Mouse (Mus musculus): Measurements from ENCODE around the gene Prss50. TPM values are rescaled to one million over a fixed set of nuclear protein-coding genes. Genes with fewer than 3 reads are reported as not detected.

Gene Prss50
- total RNA-seq, 2 experiments from 2014 or later: not detected

DNA sequence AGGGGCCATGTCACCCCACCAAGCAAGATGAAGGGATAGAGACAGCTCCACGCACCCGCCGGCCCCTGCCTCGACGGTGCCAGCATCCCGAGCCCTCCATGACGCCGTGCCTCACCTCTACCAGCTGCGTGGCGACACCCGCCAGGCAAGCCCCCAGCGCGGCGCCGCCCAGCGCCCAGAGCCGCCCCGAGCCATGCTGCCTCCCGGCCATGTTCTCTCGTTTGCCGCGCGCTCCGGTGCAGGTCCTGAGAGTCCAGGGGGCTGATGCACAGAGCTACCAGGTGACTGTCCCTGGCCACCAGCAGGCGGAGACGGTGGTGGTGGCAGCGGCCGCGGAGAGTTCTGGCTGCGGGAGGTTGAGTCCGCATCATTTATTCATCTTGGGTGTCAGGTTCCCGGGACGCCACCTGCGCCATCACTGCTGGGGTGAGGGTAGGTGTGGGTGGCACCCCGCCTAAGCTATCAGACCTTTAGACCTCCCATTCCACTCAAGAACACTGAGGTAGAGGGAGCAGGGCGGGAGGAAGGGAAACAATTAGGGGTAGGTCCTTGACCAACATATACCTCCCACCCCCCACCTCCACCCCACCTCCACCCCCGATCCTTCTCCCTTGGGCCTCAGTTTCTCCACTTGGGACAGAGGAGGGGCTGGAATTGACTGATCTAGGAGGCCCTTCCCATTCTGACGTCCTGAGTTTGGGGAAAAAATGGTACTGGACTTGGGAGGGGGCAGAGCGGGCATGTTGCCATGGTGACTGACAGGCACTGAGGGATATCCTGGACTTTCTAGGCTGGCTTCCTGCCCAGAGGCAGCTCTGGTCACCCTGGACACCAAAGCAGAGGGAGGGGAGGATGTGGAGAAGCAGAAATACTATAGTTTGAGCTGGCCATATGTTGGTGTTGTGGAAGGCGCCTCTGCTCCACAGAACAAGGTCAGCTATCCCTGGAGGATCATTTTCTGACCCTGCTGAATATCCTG is 16.2 kb downstream of the Prss50 start:
- intact Hi-C loops (cut with DNase I): loop anchor here (10.0 kb wide), 1 partner anchor 229 kb away; no protein-coding TSS in a partner anchor
- DNase-seq (ENCODE audit: low spot score): no peak

DNA sequence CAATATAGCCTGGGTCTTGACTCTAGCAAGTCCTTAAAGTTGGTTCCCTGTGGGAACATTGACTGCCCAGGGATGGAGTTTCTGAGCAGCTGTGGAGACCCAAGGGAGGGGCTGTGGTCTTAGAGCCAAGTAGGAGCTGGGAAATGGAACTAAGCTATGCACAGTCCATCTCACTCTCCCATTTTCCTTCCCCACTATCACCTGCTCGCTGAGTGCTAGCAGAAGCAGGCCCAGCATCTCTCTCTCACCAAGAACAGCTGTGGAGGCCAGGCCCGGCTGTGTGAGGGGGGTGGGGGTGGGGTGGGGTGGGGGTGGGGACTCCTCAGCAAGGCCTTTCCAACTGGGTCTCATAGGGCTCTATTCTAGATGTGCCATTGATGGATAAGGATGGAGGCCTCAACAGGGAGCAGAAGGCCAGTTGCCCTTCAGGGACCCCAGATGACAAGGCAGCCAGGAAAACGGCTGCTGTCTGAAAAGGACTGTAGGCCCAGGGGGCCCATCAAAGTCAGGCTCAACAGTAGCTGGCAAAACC is 17.0 kb downstream of the Prss50 start:
- intact Hi-C loops (cut with DNase I): loop anchor here (5.0 to 10.0 kb wide), 2 partner anchors 68 to 230 kb away; no protein-coding TSS in a partner anchor
- DNase-seq (ENCODE audit: low spot score): no peak

DNA sequence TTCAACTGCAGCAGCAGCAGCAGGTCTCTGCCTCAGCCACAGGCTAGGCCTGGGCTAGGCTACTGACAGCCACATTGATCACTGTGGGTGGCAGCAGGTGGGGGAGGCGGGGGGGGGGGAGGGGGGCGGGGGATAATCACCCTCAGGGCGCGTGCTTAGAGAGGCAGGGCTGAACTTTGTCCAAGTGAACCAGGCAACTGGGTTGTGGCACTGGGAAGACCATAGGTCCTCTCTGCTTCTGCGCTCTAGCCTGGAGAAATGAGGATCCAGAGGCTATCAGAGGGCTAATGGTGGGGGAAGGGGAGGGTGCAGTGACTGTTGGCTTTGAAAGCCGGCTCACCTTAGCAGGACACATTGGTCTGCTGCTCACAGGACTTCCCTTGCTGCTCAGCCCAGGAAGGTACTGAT is 17.5 kb downstream of the Prss50 start:
- intact Hi-C loops (cut with DNase I): loop anchor here (5.0 to 10.0 kb wide), 2 partner anchors 67 to 230 kb away; no protein-coding TSS in a partner anchor
- DNase-seq (ENCODE audit: low spot score): no peak

DNA sequence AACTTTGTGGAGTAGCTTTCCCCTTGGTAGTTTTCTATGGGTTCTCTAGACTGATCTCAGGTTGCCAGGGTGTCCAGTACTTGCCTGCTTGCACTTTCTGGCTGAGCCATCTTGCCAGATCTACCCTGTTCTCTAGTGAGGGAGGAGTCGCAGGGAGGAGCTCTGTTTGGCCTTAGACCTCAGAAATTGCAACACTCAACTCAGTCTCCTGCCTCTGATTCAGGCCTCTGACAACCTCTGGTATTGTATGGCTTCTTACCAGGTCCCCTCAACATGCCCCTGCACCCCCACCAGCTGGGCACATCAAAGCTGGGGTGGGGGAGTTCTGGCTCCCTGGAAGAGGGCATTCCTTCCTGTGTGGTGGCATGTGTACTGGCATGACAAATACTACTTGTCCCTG is 19.6 kb downstream of the Prss50 start:
- intact Hi-C loops (cut with DNase I): loop anchor here (5.0 to 10.0 kb wide), 2 partner anchors 65 to 233 kb away; no protein-coding TSS in a partner anchor
- DNase-seq (ENCODE audit: low spot score): no peak

DNA sequence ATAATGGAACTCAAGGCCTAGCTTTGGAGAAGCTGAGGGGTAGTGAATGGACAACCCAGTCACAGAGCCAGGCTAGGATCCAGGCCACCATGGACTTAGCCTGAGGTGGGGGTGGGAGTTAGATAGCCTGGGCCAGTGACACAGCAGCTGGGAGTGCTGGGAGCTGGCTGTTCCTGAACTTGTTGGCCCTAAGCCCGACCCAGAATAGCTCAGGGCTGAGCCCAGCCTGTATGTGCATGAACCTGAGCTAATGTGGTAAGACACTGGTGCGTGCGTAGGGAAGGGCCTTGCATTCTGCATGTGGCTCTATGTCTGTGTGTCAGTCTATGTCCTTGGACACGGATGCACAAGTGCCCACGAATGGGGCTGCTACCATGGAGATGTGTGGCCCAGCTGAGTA is 20.1 kb downstream of the Prss50 start:
- DNase-seq (ENCODE audit: low spot score): peak; percentile 68
- intact Hi-C loops (cut with DNase I): loop anchor here (5.0 to 10.0 kb wide), 2 partner anchors 64 to 233 kb away; no protein-coding TSS in a partner anchor

DNA sequence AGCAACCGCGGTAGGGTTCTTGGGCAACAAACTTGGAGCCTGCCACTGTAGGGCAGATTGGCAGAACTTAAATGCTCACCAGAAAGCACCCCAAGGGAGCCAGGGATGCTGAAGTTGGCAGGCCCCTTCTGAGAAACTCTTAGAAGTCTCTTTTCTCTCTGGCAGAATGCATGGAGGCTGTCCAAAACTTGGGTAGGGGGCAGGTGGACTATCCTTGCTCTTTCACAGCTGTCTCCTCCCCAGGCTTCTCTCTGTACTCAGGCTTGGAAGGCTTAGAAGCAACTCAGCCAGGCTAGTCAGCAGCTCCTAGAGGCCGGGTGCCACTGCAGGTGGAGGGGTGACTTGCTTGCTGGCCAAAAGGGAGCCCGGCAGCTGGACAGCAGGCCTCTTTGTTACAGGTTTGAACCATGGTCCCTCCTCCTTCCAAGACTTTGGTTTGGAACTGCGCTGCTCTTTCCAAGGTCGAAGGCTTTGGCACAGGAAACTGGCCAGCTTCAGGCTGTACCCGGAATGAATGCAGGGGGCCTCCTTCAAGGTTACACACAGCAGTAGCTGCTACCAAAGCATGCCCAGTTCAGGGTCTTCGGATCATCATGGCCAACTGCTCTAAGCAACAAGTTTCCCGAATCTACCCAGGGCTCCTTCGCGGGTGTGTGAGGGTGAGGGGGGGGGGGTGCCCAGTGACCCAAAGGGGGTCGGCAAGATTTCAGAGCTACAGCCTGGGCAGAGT is 21.6 kb downstream of the Prss50 start, which contains the start of gene Als2cl:
TSS of gene Als2cl (plus strand) at position 680 of the 730 bp plus-strand sequence.
- intact Hi-C loops (cut with DNase I): loop anchor here (5.0 to 10.0 kb wide), 2 partner anchors 63 to 235 kb away; no protein-coding TSS in a partner anchor
- no peak for DNase-seq (ENCODE audit: low spot score)

DNA sequence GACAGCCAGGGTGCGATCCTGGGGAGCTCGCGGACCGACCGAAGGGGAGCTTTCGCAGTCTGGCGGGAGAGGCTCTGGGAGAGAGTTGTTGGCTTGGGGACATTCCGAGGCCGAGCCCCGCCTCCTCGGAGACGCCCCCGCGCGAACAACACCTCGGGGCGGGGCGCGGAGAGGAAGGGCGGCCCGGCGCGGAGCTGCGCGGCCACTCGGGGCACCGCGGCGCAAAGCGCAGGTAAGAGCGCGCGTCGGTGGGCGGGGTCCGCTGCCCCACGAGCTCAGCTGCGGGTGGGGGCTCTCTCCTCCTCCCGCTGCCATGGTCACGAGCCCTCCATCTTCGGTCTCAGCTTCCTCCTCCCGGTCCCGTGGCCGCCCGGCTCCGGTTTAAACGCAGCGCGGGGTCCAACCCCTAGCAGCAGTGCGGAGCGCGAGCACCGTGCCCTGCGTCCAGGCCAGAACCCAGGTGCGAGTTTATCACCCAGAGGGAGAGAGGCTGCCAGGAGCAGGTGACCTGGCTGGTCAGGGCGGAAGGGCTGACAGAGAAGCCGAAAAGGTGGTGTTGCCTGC is 22.3 kb downstream of the Prss50 start, which contains the start of gene Tmie:
TSS of gene Tmie (minus strand) at position 116 of the 564 bp plus-strand sequence.
- intact Hi-C loops (cut with DNase I): loop anchor here (2.0 to 10.0 kb wide), 5 partner anchors 41 to 235 kb away; partner anchors contain the start of genes Ccrl2 and Rtp3
- DNase-seq (ENCODE audit: low spot score): peak; percentile 75

DNA sequence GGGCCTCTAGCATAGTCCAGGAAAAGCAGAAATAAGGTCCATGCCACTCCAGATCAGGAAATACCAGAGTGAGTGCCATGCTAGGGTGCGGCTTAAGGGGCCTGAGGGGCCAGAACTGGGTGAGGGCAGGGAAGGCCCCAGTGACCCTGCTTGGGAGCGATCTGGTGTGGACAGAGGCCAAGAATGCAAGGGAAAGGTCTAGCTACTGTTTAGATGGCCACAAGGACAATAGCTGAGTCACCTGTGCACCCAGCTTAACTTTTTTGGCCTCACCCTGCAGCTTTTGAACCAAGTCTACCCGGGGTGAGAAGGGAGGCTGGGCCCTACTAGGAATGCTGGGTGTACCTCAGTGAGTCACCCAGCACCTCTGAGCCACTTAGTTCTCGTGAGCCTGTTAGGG is 23.0 kb downstream of the Prss50 start:
- DNase-seq (ENCODE audit: low spot score): no peak
- intact Hi-C loops (cut with DNase I): loop anchor here (2.0 to 5.0 kb wide), 3 partner anchors 40 to 177 kb away; partner anchors contain the start of genes Ccrl2 and Rtp3

DNA sequence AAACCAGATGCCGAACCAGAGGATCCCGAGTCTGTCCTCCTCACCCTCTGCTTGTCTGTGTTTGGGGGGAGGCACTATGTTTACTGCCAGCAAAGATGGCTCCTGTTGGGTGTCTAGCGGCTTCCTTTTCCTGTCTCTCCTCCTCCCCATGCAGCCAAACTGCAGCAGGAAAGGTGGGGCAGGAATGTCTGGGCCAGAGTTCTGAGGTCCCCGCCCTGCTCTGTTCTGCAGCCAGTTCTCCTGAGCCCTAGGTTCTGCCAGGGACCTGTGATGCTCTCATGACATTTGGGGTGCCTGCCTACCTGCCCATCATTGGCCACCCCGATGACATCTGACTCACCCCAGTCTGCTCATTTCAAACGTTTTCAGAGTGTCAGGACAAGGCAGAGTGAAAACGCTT is 24.2 kb downstream of the Prss50 start:
- DNase-seq (ENCODE audit: low spot score): peak; percentile 53
- intact Hi-C loops (cut with DNase I): loop anchor here (2.0 to 5.0 kb wide), 3 partner anchors 39 to 175 kb away; partner anchors contain the start of genes Ccrl2 and Rtp3

DNA sequence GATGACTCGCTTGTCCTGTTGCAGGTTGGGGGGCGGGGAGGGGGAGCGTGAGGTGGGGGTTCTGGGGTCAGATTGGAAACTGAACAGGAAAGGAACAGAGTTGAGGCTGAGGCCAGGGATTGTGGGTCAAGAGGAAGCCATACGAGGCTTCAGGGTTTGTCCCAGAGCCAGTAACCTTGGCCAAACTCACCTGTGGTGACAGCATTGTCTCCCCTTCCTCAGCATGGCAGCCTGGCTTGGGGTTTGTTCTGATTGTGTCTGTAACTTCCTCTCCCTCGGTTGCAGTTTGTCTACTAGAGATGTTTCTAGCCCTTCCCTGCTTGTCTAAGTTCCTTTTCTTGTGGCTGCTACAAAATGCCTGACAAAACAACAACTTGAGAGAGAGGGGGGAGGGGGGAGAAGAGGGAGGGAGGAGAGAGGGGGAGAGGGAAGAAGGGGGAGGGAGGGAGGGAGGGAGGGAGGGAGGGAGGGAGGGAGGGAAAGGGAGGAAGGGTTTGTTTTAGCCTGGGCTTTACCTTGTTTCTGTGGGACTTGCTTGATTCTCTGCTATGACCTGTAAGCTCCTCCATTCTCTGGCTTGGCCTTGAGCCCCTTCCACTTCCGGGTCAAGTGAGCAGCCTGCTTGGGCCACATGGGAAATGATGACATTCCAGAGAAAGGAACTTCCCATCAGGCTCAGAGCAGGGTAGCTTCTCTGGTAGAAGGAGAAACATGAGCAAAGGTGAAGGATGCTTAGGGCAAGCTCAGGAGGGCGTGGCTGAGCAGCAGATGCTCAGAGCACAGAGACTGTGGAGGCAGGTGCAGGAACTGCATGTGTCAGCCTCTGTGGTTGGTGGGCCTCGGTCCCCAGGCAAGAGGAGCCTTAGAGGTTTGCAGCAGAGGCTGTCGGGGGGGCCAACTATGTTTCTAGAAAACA is 29.9 kb downstream of the Prss50 start:
- DNase-seq (ENCODE audit: low spot score): no peak
- intact Hi-C loops (cut with DNase I): no loop called here

DNA sequence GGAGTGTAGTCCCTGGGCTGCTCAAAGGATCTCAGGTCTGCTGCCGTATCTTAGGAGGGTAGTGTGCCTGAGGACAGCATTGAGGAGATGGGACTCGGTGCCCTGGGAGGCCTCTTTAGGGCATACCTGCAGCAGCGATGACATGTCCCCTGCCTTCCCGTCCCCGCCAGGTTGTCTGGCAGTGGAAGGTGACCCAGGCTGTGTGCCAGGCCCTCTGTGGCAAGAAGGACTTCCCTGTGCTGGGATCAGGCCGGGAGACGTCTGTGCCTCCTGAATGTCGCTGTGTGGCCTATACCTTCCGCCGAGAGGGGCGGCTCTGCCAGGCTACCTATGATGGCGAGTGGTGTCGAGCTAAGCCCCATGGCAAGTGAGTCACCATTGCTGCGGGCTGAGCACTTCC is 31.2 kb downstream of the Prss50 start:
- intact Hi-C loops (cut with DNase I): no loop called here
- no peak for DNase-seq (ENCODE audit: low spot score)

DNA sequence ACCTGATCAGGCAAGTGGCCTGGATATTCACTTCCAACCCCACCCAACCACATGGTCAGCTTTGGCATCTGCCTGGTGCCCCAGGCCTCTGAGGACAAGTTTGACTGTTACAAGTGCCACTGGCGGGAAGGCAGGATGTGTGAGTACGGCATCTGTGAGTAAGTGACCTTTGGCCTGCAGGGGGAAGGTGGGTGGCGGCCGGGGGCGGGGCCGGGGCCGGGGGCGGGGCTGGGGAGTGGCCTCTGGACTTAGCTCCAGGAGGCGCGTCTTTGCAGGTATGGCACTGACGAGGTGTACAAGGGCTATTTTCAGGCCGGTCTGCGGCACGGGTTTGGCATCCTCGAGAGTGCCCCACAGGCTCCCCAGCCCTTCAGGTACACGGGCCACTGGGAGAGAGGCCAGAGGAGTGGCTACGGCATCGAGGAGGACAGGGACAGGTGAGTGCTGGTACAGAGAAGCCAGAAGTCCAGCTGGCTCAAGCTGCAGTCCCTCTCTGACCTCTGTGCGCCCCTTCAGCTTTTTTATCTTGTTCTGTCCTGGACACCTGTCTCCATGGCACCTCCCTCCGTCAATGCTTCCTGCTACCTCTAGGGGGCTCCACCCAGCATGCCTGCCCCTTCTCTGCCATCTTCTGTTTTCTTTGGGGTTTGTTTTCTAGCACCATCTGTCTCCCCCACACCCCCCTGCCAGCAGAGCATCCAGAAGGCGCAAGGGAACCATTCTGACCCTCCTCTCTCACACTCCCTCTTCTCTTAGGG is 32.4 kb downstream of the Prss50 start:
- no peak for DNase-seq (ENCODE audit: low spot score)
- intact Hi-C loops (cut with DNase I): no loop called here

DNA sequence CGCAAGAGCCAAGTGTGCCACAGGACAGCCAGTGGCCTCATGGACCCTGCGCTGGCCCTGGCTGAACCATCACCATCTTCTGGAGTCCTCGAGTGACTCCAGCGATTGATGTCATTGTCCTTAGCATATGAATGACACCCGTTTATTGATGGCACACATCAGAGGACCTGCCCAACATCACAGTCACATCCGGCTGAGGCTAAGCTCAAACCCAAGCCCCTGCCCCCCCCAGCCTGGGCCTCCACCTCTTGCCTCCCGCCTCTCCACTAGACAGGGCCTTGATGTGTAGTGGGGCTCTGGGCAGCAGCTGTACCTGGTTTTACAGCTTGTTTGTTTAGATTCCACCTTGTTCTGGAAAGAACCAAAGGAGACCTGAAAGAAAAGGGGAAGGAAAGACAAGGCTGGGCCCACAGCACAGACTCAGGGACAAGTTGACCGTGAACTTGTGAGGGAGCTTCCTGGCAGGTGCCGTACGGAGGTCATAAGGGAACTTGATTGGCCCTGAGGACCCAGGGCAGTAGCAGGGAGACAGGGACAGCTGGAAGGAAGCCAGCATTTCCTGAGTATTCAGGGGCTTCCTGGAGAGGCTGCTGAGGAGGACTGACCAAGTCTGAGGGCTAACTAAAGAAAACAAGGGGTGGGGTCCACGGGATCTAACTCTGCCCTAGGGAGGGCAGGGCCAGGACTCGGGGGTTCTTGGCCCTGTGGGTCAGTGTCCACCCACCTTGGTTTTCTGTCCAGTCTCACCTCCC is 33.5 kb downstream of the Prss50 start:
- no peak for DNase-seq (ENCODE audit: low spot score)
- intact Hi-C loops (cut with DNase I): no loop called here

DNA sequence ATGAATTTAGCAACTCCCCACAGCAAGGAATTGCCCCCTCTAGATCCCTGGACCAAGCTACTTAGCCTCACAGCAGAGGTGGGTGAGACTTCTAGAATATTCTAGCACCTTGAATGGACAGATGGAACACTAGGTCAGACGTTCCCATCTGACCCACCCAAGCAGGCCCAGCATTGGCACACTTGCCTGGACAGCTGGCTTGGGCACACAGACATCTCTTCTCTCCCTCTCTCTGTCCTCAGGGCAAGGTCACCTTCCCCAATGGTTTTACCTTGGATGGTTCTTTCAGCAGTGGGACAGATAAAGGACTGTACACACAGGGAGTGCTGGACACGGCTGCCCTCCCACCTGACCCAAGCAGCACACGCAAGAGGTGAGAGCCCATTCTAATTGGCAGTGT is 34.8 kb downstream of the Prss50 start:
- DNase-seq (ENCODE audit: low spot score): no peak
- intact Hi-C loops (cut with DNase I): no loop called here

DNA sequence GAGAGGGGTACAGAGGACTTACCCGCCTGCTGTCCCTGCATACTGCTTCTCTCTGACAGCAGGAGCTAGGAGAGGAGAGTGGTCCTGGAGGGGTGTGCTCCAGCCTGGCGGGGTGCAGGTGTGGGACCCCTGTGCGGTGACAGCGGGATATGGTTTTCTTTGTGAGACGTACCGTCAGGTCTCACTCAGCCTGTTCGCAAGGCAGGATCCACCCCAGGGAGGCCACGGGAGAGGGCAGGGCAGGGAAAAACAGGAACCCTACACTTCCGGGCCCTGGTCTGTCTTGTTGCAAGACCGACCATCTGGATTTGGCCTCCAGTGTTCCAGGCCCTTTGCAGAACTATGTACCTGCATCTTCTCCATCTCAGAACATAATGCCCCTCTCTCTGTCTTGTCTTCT is 35.7 kb downstream of the Prss50 start:
- DNase-seq (ENCODE audit: low spot score): no peak
- intact Hi-C loops (cut with DNase I): no loop called here

DNA sequence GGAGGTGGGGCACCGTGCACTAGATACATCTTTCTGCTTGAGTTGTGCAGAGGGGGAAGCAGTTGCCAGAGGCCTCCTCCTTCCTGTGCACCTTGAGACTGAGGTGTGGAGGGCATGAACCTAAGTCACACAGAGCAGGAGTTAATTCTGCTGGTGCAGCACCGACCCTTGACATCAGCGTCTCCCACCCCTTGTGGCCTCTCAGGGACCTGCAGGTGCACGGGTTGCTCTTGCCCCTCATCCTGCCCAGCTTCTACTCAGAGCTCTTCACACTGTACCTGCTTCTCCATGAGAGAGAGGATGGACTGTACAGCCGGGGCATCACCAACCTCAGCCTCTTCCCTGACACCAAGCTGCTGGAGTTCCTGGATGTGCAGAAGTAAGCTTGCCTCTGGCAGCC is 37.7 kb downstream of the Prss50 start:
- no peak for DNase-seq (ENCODE audit: low spot score)
- intact Hi-C loops (cut with DNase I): no loop called here

DNA sequence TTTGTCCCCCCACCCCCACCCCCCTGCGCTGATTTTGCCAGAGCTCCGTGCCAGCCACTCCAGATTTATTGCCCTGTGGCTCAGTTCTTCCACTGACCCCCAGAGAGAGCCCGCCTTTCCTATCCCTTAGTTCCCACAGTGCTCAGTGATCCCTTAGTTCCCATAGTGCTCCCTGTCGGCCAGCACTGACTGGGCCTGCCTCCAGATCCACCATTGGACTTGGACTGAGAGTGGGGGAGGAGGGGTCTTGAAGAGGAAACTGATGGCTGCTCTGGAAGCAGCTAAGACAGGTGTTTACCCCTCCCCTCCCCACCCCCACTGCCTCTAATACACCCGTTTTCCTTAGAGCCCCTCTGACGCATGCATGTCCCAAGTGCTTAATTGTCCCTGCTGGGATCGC is 38.2 kb downstream of the Prss50 start:
- intact Hi-C loops (cut with DNase I): no loop called here
- no peak for DNase-seq (ENCODE audit: low spot score)

Data from heart, postnatal 25 days (tissue).